Mouse (Mus musculus) ES-Bruce4 (cell line): ENCODE measurements around the gene Cabcoco1.

Source experiments
- CTCF ChIP-seq: IDR thresholded peaks from one replicate; pipeline ENCODE4 v1.8.1; 2011; ENCODE audit warnings: low read depth, low read length
- EP300 ChIP-seq: IDR thresholded peaks from 2 replicates; pipeline ENCODE4 v1.6.1; 2011; ENCODE audit warnings: low read depth, low read length; ENCODE audit not compliant: insufficient read depth
- POLR2A ChIP-seq: IDR thresholded peaks from one replicate; pipeline ENCODE4 v1.8.1; 2011; ENCODE audit warnings: low read length; ENCODE audit not compliant: insufficient read depth

GRCm38 (mm10) chr10:68541139-68541942 lies at the start of gene Cabcoco1:
- TF ChIP-seq POLR2A (no peak), CTCF (no peak), EP300 (0 out of 2 replicates have a peak, but pooled peaks have one; percentile 53)
